Mouse (Mus musculus) CH12.LX (cell line): ENCODE results near the gene Fam117a.
A peak's percentile ranks its signal among the peaks of the same experiment; 100 is the strongest.

Experiments
- CTCF ChIP-seq, 2 experiments: IDR thresholded peaks in 1 of 2; conservative IDR thresholded peaks in 1 of 2; 2 replicates each; pipeline ENCODE4 v1.5.1; 2011 to 2012; ENCODE audit warnings: low read depth in 2 of 2, low read length in 2 of 2, improper control_type of control experiment in 1 of 2, inconsistent platforms in 1 of 2, mild to moderate bottlenecking in 1 of 2, moderate library complexity in 1 of 2
- ELF1 ChIP-seq: IDR thresholded peaks from 2 replicates; pipeline ENCODE4 v1.6.1; 2014; ENCODE audit warnings: low read depth, mild to moderate bottlenecking, inconsistent platforms, low read length, improper control_type of control experiment
- EP300 ChIP-seq: IDR thresholded peaks from 2 replicates; pipeline ENCODE4 v1.6.1; 2011; ENCODE audit warnings: low read length, improper control_type of control experiment
- ETS1 ChIP-seq: conservative IDR thresholded peaks from 2 replicates; pipeline ENCODE4 v1.6.1; 2012; ENCODE audit warnings: low read depth, mild to moderate bottlenecking, inconsistent platforms, low read length, improper control_type of control experiment, moderate library complexity
- HCFC1 ChIP-seq: IDR thresholded peaks from 2 replicates; pipeline ENCODE4 v1.6.1; 2012; ENCODE audit warnings: low read depth, mild to moderate bottlenecking, inconsistent platforms, low read length, improper control_type of control experiment
- MAFK ChIP-seq: IDR thresholded peaks from 2 replicates; pipeline ENCODE4 v1.6.1; 2011; ENCODE audit warnings: low read length, improper control_type of control experiment; ENCODE audit not compliant: insufficient replicate concordance
- MAX ChIP-seq: IDR thresholded peaks from 2 replicates; pipeline ENCODE4 v1.6.1; 2011; ENCODE audit warnings: low read length, improper control_type of control experiment
- MAZ ChIP-seq: IDR thresholded peaks from 2 replicates; pipeline ENCODE4 v1.6.1; 2012; ENCODE audit warnings: low read depth, mild to moderate bottlenecking, inconsistent platforms, low read length, improper control_type of control experiment, moderate library complexity
- RAD21 ChIP-seq: IDR thresholded peaks from 2 replicates; pipeline ENCODE4 v1.6.1; 2011; ENCODE audit warnings: low read depth, mild to moderate bottlenecking, low read length, improper control_type of control experiment, moderate library complexity
- SIN3A ChIP-seq: IDR thresholded peaks from 2 replicates; pipeline ENCODE4 v1.6.1; 2012; ENCODE audit warnings: low read length, improper control_type of control experiment, inconsistent platforms
- USF2 ChIP-seq: conservative IDR thresholded peaks from 2 replicates; pipeline ENCODE4 v1.6.1; 2011; ENCODE audit warnings: low read depth, low read length, improper control_type of control experiment

GRCm38 (mm10) chr11:95352686-95353085, 15.9 kb downstream of the Fam117a start:
- no peak for TF ChIP-seq USF2
- no peak for TF ChIP-seq HCFC1
- peak in 1 of 2 experiments; percentile 27; a peak in 1 of 4 replicates for TF ChIP-seq CTCF (conservative IDR thresholded peaks at IDR 0.05 in 1 of 2, IDR thresholded peaks at IDR 0.05 in 1 of 2; ENCODE audit: low read depth in 2 of 2, low read length in 2 of 2)
- no peak for TF ChIP-seq MAFK
- no peak for TF ChIP-seq RAD21
- TF ChIP-seq MAX = no peak
- no peak for TF ChIP-seq EP300
- TF ChIP-seq ETS1 = no peak
- TF ChIP-seq MAZ = no peak
- TF ChIP-seq ELF1 = no peak
- no peak for TF ChIP-seq SIN3A
